In the genomic region with DNA sequence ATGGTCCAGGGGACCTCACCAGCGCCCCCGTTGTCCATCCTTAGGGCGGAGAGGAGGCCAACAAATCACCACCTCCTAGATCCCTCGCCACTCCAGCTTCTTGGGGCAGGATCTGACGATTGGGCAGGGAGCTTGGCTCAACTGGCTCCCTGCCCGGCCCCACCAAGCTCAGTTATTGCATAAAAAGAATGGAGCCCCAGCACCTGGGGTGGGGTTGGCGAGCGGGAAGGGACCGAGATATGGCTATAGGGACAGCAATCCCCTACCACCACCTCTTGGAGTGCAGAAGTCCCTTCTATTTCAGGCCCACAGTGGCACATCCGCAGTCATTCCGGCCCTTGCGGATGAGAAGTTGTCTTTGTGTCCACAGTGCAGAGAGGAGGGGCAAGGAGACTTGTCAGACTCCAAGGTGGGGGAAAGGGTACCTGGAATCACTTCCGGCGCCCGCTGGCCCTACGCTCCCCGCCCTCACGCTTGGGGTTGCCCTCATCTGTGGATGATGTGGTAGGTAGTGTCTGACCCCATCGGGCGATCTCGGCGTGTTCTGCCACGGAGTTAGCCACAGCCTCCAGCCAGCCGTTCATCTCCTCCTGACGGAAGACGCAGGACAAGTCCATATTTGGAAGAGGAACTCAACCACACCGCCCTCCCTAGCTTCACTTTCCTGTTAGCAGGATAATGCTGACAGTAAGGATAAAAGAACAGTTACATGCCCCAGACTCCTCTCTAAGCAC, we compare ENCODE assay signal across 7 mouse cellular contexts. TPM values are rescaled to one million over a fixed set of nuclear protein-coding genes. Genes with fewer than 3 reads are reported as not detected.
A peak's percentile ranks its signal among the peaks of the same experiment; 100 is the strongest.
DNase-seq lines count a peak whose midpoint lies in the region; ATAC-seq and TF ChIP-seq lines count a peak whose summit lies in the region.

TSS of gene Gm20479 (minus strand) at position 559 of the 734 bp plus-strand sequence.

- H3K27me3 ChIP-seq in heart, embryonic 10.5 days (ENCODE audit: insufficient read depth, poor library complexity, severe bottlenecking) = peaks cover 5% of the 10 kb centered on the region
- H3K27me3 ChIP-seq in midbrain, embryonic 13.5 days = peaks cover 34% of the 10 kb centered on the region

- in situ Hi-C loops in ES-E14 (cut with MboI; ENCODE audit: low sequenced_read_pairs in 2 of 2, unreplicated experiment in 2 of 2) = no loop called here

- WGBS in heart, embryonic 10.5 days = 1% methylated on average over 27 of the region's 27 CpGs
- WGBS in midbrain, embryonic 13.5 days = 4% methylated on average over 27 of the region's 27 CpGs

- H3K4me2 ChIP-seq in midbrain, embryonic 13.5 days (replicated peaks) = peak within 1 kb of the TSS; percentile 71

- H3K36me3 ChIP-seq in ES-E14 (ENCODE audit: control insufficient read depth, insufficient read depth, low read length, poor library complexity, severe bottlenecking) = peaks cover 6% of the 10 kb centered on the region; the same call in 1 of the 2 replicates
- H3K36me3 ChIP-seq in heart, embryonic 10.5 days = peaks cover 15% of the 10 kb centered on the region
- peaks cover 17% of the 10 kb centered on the region for H3K36me3 ChIP-seq in midbrain, embryonic 13.5 days

- peak within 1 kb of the TSS; percentile 68 to 89 for H3K4me3 ChIP-seq in ES-E14 (ENCODE audit: insufficient read depth in 1 of 2, low read depth in 1 of 2, low read length in 2 of 2, poor library complexity in 1 of 2, severe bottlenecking in 1 of 2)
- peak within 1 kb of the TSS; percentile 75 for H3K4me3 ChIP-seq in heart, embryonic 10.5 days
- peak within 1 kb of the TSS; percentile 67 for H3K4me3 ChIP-seq in midbrain, embryonic 13.5 days (replicated peaks)

- no peaks in the 10 kb centered on the region for H3K9me3 ChIP-seq in ES-E14 (ENCODE audit: control insufficient read depth, insufficient read depth, low read depth, low read length)
- H3K9me3 ChIP-seq in heart, embryonic 10.5 days = no peaks in the 10 kb centered on the region
- no peaks in the 10 kb centered on the region for H3K9me3 ChIP-seq in midbrain, embryonic 13.5 days

- peak within 1 kb of the TSS; percentile 67 for H3K9ac ChIP-seq in ES-E14 (ENCODE audit: insufficient read depth, low read depth, low read length, poor library complexity, severe bottlenecking)
- peak within 1 kb of the TSS; percentile 77 for H3K9ac ChIP-seq in midbrain, embryonic 13.5 days (replicated peaks)

- DNase-seq in CD4-positive helper T cell, adult 2 months (ENCODE audit: low read depth, low spot score) = peak; percentile 54
- DNase-seq in ES-E14 (ENCODE audit: low read depth, low spot score) = no peak
- DNase-seq in heart, embryonic 10.5 days (ENCODE audit: low spot score) = no peak
- peak; percentile 36 to 66 for DNase-seq in kidney, postnatal 25 days
- DNase-seq in thymus, postnatal 14 days = no peak

- no peak for ATAC-seq in midbrain, embryonic 13.5 days
- no peak for ATAC-seq in activated CD4-positive, CD25-positive, alpha-beta regulatory T cell, adult 4 months

- peaks cover 4 to 9% of the 10 kb centered on the region in 2 experiments; a peak in 3 of 4 replicates for H3K4me1 ChIP-seq in ES-E14 (ENCODE audit: control insufficient read depth in 2 of 2, insufficient read depth in 2 of 2, low read length in 2 of 2, poor library complexity in 1 of 2)
- H3K4me1 ChIP-seq in heart, embryonic 10.5 days = peaks cover 41% of the 10 kb centered on the region
- peaks cover 39% of the 10 kb centered on the region for H3K4me1 ChIP-seq in midbrain, embryonic 13.5 days (replicated peaks)

- peak within 1 kb of the TSS; percentile 84 for H3K27ac ChIP-seq in ES-E14 (ENCODE audit: insufficient read depth, low read depth, low read length, poor library complexity, severe bottlenecking)
- peak within 1 kb of the TSS; percentile 89 for H3K27ac ChIP-seq in heart, embryonic 10.5 days
- no peak within 1 kb of the TSS for H3K27ac ChIP-seq in midbrain, embryonic 13.5 days

TF ChIP-seq in ES-E14, 5 proteins besides CTCF, POLR2A, EP300 and RAD21:
- TF ChIP-seq HCFC1 (IDR thresholded peaks at IDR 0.05; ENCODE audit: borderline replicate concordance, insufficient read depth, low read length) (no peak), CHD2 (IDR thresholded peaks at IDR 0.05; ENCODE audit: low read depth, low read length) (no peak), ZNF384 (IDR thresholded peaks at IDR 0.05; ENCODE audit: low read depth, low read length) (no peak), MAFK (IDR thresholded peaks at IDR 0.05; ENCODE audit: insufficient read depth, low read depth, low read length) (no peak), ZC3H11A (IDR thresholded peaks at IDR 0.05; ENCODE audit: borderline replicate concordance, low read depth, low read length) (no peak)

RNA-seq across cellular contexts. Expression of gene Gm20479, which starts in this region (rescaled TPM):
- total RNA-seq in ES-E14 (2012; rRNA removed) = 1.4 and 1.5 TPM in 2 replicates
- polyA plus RNA-seq in heart, embryonic 10.5 days (2016; fragmentation: Nextera tagmentation; extraction: Ambion mirVana) = 1.3 and 2.1 TPM in 2 replicates
- 0.53 TPM in 1 of 2 replicates, not detected in the other for polyA plus RNA-seq in midbrain, embryonic 13.5 days (2015; fragmentation: Nextera tagmentation; extraction: Ambion mirVana)
- 1 to 10 TPM; 1.4 to 3.3 TPM for polyA plus RNA-seq in activated CD4-positive, CD25-positive, alpha-beta regulatory T cell, adult 4 months (2017; shearing (Covaris generic))

Comparison
In these comparisons a context has a peak if more than half of its experiments do, and no peak if none do; other contexts are left out.
1. DNase-seq: peak in CD4-positive helper T cell, adult 2 months (single experiment) and kidney, postnatal 25 days (2 of 2); none in ES-E14 (single experiment), heart, embryonic 10.5 days (single experiment) and thymus, postnatal 14 days (single experiment).
2. Peak in every context shown above with its lines, with median percentiles within 50 percentile points of each other: H3K4me3 ChIP-seq.